Mouse (Mus musculus) left cerebral cortex, adult 2 months (tissue): ENCODE measurements around the gene Spg7. TPM values are rescaled to one million over a fixed set of nuclear protein-coding genes. Genes with fewer than 3 reads are reported as not detected.
"Not testable (repeated sequence)": the region's sequence is repeated elsewhere in the genome, so short reads cannot be mapped to it uniquely, and the experiment has no call there.

Experiments
- DNase-seq, 2 experiments: peaks; one replicate each; pipeline ENCODE4 v3.0.0; 2021 to 2022; ENCODE audit warnings: low spot score in 2 of 2, mixed read lengths in 1 of 2; ENCODE audit errors: extremely low spot score in 1 of 2
- H3K27ac ChIP-seq: fragments of 200-600 bp; 2 replicates; pipeline ENCODE4 v1.8.1; 2022
- H3K4me3 ChIP-seq: fragments of 200-600 bp; 2 replicates; pipeline ENCODE4 v1.8.1; 2022
- CTCF ChIP-seq: fragments of 200-600 bp; IDR thresholded peaks from 2 replicates; pipeline ENCODE4 v1.8.1; 2022; ENCODE audit warnings: antibody characterized with exemption, mild to moderate bottlenecking, moderate library complexity
- intact Hi-C: fragments of 180-260 bp; cut with DNase I; formaldehyde crosslinking; loops from one replicate; pipeline ENCODE4 v1.15.1; 2025
- long read RNA-seq, 2 experiments: library from polyadenylated mRNA; stranded (forward); transcript quantifications; one replicate each; pipeline ENCODE4 v2.0.0; 2021; ENCODE audit warnings: borderline mapping rate in 2 of 2
- total RNA-seq, 2 experiments: library from RNA; stranded (reverse); gene quantifications; 2 replicates each; pipeline ENCODE4 v1.2.3; 2021

Spg7 gene
- total RNA-seq, result 10 to 100 TPM; 66.2 to 68.8 TPM
- long read RNA-seq, experiment 1, transcript Spg7-209 (17 exons, 2,896 nt), result major isoform, 45 of 87 reads
- long read RNA-seq, experiment 1, partial matches to known transcripts, result 5 of 87 reads
- long read RNA-seq, experiment 1, other reads (novel, unspliced or antisense), result 37 of 87 reads
- long read RNA-seq, experiment 2, transcript Spg7-209 (17 exons, 2,896 nt), result major isoform, 32 of 73 reads
- long read RNA-seq, experiment 2, partial matches to known transcripts, result 2 of 73 reads
- long read RNA-seq, experiment 2, other reads (novel, unspliced or antisense), result 39 of 73 reads

DNA sequence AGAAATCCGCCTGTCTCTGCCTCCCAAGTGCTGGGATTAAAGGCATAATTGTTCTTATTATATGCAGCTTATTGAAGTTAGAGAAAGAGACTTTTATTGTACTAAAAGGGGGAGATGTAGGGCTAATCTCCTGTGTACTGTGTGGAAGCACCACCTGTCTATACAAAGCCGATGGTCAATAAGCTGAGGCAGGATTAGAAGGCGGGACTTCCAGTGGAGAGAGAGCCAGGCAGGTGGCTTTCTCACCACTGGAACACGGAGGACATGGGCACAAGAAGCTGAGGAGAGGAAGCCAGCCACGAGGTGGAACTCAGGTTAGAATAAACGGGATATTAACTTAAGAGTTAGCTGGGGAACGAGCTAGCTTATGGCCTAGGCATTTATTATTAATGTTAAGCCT is at the start of gene Spg7:
Gene Spg7, plus strand, starts transcription at position 222 of the 400 bp plus-strand sequence.
- H3K27ac ChIP-seq, result no peak within 1 kb of the TSS
- H3K4me3 ChIP-seq, result no peak within 1 kb of the TSS
- no peak for TF ChIP-seq CTCF
- no peak for DNase-seq
- intact Hi-C loops, result no loop called here

DNA sequence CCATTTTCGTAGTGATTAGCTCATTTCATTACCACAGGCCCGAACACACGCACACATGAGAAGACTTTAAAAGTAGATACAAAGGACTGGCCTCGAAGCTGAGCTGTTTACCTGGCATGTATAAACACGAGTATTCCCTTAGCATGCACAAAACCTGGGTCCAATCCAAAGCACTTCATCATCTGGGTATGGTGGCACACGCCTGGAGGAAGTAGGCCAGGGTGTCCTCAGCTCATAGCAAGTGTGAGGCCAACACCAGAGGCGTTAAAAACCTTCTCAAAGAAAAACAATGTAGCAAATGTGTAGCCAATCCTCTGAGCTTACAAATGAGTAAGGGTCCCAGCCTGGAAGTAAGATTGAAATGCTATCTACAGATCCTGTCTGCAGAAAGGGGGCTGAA is 48.3 kb upstream of the Spg7 start:
- DNase-seq, result no peak
- H3K27ac ChIP-seq, result peak overlapping the region; percentile 36
- no peak for TF ChIP-seq CTCF
- no peak overlapping the region for H3K4me3 ChIP-seq
- intact Hi-C loops, result no loop called here

DNA sequence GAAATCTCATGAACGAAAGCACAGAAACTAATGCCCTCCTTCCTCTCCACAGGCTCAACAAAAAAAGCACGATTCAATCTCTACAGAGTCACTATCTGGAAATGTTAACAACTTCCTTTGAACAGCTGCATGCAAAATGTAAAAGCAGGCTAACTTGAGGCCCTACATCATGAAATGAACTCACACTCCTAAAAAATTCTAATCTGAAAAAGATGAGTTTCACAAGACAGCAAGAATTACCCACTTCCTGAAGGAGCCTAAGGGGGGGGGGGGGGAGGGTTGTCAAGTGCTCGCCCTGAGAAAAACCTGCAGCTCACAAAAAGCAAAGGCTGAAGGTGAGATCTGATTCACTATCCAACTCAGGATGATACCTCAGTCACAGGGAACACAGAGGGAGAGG is 47.7 kb upstream of the Spg7 start:
- intact Hi-C loops, result no loop called here
- no peak for DNase-seq
- peak overlapping the region; percentile 36 for H3K27ac ChIP-seq

DNA sequence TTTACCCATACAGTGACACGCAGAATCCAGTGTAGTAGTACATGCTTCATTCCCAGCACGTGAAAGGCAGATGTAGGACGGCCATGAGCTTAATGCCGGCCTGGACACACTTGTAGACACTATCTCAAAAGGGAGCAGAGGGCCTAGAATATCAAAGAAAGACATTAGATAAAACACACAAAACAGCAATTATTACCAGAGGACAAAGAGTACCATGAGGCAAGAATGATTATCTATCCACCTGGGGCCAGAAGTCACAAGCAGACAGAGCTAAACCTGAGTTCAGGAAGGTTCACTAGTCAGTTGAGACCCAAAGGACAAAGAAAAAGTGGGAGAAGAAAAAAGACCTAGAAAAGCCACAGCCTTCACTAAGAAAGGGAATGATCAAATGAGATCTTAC is 45.6 kb upstream of the Spg7 start:
- intact Hi-C loops, result no loop called here
- no peak overlapping the region for H3K4me3 ChIP-seq
- TF ChIP-seq CTCF, result no peak
- H3K27ac ChIP-seq, result no peak overlapping the region
- no peak for DNase-seq

More for the DNA sequence above, 47.7 kb upstream of the Spg7 start:
- H3K4me3 ChIP-seq, result no peak overlapping the region
- no peak for TF ChIP-seq CTCF

DNA sequence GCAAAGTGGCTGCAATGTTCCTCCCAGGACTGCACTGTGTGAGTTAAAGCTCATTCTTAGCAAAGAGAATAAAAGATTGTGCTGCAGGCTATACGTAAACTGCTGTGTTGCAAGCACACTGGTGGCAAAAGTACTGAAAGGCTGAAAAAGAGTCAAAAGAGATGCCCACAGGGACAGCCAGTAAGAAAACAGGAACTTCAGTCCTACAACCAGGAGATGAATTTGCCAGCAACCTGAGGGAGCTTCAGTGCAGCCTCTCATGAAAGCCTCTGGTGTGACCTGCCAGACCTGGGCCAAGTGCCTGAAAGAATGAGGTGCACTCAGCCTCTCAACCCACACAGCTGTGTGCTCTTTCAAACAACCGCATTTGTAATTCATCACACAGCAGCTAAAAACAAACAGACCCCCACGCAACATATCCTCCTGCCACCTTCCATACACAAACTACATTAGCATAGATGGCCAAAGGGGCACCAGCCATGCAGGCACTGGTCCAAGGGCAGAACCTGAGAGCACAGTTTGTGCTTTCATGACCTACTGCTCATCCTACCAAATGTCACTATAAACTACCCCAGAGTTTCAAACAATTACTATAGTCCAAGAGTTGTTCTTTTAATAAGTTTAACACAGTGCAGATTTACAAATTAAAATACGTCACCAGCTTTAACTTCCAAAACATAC is 44.1 kb upstream of the Spg7 start:
- no peak overlapping the region for H3K4me3 ChIP-seq
- no peak for DNase-seq
- no peak overlapping the region for H3K27ac ChIP-seq
- no peak for TF ChIP-seq CTCF
- intact Hi-C loops, result no loop called here

DNA sequence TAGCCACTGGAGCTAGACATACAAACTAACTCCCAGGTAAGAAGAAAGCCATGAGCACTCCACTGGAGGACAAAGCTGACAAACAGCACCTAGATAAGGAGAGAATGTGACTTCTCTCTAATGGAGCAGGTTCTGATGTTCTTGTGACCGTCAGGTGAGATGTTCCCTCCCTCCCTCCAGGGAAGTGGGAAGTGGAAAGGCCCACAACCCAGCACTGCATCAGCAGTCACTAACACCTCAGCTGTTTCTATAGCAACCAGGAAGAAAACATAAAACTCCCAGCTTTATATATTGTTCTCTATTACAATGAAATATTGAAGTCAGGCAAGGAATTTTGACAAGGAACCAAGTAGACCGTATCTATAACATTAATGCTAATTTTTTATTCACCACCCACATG is 42.7 kb upstream of the Spg7 start:
- no peak overlapping the region for H3K27ac ChIP-seq
- intact Hi-C loops, result no loop called here
- no peak for TF ChIP-seq CTCF
- no peak overlapping the region for H3K4me3 ChIP-seq
- no peak for DNase-seq

DNA sequence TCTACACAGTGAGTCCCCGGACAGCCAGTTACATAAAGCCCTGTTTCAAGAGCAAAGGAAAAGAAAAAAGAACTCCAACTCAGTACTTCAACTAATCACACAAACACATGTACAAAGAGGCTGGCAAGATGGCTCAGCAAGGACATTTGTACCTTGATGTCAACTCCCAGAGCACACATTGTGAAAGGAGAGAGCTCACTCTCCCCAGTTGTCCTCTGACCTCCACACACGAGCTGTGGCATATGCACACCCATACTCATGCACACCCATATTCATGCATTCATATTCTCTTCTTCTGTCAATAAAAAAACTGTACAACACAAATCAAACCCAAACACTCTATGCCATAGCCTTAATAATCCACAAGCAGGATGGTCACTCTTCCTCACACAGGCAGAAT is 41.9 kb upstream of the Spg7 start:
- intact Hi-C loops, result no loop called here
- no peak for DNase-seq
- H3K27ac ChIP-seq, result no peak overlapping the region
- TF ChIP-seq CTCF, result no peak
- no peak overlapping the region for H3K4me3 ChIP-seq

DNA sequence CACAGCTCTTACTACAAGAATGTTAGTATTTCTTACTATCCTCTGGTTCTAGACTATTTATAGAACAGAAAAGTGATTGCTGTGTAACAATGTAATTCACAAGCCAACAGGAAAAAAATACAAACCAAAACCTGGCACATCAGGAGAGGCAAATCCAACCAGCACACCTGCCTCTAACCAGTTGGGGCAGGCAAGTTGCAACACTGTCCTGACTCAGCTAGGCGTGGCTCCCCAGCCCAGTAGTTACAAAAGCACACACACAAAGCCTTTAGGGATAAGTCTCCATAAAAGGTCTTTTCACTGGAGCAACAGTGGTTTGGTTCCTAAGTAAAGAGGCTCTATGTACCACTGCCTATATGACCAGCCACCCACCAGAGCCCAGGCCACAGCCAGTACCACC is 41.5 kb upstream of the Spg7 start:
- TF ChIP-seq CTCF, result no peak
- Histone ChIP-seq H3K27ac (no peak overlapping the region), H3K4me3 (no peak overlapping the region)
- no peak for DNase-seq
- intact Hi-C loops, result no loop called here

DNA sequence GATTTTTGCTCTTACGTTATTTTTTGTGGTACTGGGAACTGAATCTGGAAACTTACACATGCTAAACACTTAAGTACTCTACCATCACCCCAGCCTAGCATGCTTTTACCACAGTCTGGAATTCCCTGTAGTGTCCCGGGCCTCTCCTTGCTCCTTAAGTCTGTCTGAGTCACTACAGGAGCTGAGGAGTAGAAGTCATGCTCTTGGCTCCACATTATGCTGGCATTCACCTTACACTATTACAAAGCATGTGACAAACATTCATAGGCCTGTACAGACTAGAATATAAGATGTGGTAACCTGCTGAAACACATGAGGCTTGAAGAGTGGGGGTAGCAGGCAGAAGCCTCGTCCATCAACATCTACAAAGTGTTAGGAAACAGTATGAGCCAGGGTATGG is 40.0 kb upstream of the Spg7 start:
- TF ChIP-seq CTCF, result no peak
- H3K27ac ChIP-seq, result no peak overlapping the region
- no peak for DNase-seq
- H3K4me3 ChIP-seq, result no peak overlapping the region
- intact Hi-C loops, result no loop called here

DNA sequence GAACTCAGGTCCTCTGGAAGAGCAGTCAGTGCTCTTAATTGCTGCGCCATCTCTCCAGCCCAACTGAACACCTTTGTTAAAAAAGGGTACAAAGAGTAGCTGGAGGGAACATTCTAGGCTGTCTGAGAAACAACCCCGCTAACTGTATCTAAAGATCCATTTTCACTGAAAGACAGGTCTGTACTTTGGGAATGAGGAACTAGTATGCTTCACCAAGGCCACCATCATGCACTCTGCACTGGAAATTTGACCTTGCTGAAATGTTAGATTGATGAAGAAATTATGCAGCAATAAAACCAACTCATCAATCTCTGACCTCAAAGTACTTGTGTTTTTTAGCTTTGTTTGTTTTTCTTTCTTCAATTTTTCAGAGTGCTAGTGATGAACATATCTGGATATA is 38.5 kb upstream of the Spg7 start:
- DNase-seq, result no peak

DNA sequence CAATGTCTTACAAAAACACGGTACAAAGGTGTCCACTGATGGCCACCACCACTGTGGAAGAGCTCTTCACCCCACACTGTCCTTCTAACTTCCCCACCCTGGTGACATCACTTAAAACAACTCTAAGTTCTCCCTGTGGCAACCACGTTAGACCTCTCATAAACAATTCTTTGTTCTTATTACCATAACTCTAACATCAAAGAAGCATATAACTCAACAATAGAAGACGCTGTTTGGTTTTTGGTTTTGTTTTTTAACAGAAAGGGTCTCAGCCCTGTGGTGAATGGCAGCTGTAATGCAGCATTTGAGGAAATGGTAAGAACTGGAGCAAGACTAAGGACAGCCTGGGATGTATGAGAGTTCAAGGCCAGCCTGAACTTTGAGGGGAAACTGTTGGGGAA is 36.8 kb upstream of the Spg7 start:
- intact Hi-C loops, result no loop called here
- no peak for TF ChIP-seq CTCF
- DNase-seq, result no peak
- no peak overlapping the region for H3K27ac ChIP-seq
- H3K4me3 ChIP-seq, result no peak overlapping the region

More for the DNA sequence above, 38.5 kb upstream of the Spg7 start:
- TF ChIP-seq CTCF, result no peak
- H3K27ac ChIP-seq, result no peak overlapping the region
- H3K4me3 ChIP-seq, result no peak overlapping the region
- intact Hi-C loops, result no loop called here

DNA sequence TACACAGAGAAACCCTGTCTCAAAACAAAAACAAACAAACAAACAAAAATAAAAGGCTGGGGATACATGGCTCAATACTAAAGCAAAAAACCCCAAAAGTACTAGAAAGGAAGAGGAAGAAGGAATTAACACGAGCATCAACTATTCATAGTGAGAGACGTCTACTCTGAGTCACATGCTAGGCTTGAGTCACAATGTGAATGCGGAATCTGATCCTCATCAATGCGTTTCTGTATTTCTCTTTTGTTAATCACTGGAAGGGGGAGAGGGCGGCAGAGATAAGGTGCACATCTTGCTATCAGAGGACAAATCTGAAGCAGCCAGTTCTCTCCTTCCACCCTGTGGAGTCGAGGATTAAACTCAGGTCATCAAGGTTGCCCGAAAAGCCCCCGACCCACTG is 35.0 kb upstream of the Spg7 start:
- no peak for TF ChIP-seq CTCF
- Histone ChIP-seq H3K4me3 (no peak overlapping the region), H3K27ac (no peak overlapping the region)
- intact Hi-C loops, result no loop called here
- no peak for DNase-seq

DNA sequence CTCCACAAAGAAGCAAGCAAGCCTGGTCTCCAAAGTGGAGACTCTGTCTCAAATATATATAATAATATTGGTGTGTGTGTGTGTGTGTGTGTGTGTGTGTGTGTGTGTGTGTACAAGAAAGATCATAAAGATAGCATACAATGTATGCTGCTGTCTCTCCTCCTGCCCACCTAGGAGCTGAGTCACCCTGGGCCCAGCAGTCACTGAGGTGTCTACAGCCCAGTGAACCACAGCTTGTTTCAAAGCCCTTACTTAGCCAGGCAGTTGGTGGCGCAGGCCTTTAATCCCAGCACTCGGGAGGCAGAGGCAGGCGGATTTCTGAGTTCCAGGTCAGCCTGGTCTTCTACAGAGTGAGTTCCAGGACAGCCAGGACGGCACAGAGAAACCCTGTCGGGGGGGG is 32.7 kb upstream of the Spg7 start:
- intact Hi-C loops, DNase-seq: not testable (repeated sequence)

More for the DNA sequence above, 32.7 kb upstream of the Spg7 start:
- H3K27ac ChIP-seq, H3K4me3 ChIP-seq: not testable (repeated sequence)
